Mouse (Mus musculus): Measurements from ENCODE around the gene Frs2.

The Frs2 gene

GRCm38 (mm10) chr10:117148361-117149003 is at the start of gene Frs2:
Gene Frs2 (minus strand): TSS chr10:117148534.
- DNase-seq (ENCODE audit: low read depth in 1 of 2, low spot score in 2 of 2) = peak; percentile 71 to 80

GRCm38 (mm10) chr10:117196696-117197095 is 48.4 kb upstream of the Frs2 start:
- no peak for DNase-seq (ENCODE audit: low read depth in 1 of 2, low spot score in 2 of 2)

DNA sequence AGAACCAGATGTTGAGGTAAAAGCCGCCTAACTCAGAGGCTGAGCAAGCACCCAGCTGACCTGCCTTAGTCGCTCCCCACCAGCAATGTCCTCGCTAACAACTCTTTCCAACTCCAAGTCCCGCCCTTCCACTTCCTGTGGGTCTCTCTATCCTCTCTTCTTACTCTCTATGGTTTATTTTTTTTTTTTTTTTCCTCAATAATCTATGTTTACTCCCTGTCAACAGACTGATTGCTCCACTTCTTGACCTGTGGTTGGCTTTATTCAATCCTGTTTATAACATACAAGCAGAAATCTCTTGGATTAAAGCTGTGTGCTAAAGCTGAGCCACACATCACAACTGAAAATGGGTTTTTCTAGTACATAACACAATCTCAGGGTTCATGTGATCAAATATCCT is 47.4 kb upstream of the Frs2 start:
- DNase-seq (ENCODE audit: low read depth in 1 of 2, low spot score in 2 of 2) = no peak

- no peak for DNase-seq (ENCODE audit: low read depth in 1 of 2, low spot score in 2 of 2)
These were observed 46.7 kb upstream of the Frs2 start for GRCm38 (mm10) chr10:117195005-117195404.

DNA sequence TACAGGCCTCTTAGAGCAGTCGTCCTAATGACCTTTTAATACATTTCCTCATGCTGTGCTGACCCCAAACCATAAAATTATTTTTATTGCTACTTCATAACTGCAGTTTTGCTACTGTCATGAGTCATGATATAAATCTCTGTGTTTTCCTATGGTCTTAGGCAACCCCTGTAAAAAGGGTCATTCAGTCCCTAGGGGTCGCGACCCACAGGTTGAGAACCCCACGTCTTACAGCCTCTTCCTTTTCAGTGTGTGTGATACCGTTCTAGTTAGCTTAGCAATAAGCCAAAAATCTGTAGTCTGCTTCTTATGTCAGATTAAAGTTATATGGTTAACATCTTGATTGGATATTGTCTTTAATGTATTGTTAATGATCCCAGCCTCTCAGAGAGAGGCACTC is 45.0 kb upstream of the Frs2 start:
- DNase-seq (ENCODE audit: low read depth in 1 of 2, low spot score in 2 of 2) = no peak

DNA sequence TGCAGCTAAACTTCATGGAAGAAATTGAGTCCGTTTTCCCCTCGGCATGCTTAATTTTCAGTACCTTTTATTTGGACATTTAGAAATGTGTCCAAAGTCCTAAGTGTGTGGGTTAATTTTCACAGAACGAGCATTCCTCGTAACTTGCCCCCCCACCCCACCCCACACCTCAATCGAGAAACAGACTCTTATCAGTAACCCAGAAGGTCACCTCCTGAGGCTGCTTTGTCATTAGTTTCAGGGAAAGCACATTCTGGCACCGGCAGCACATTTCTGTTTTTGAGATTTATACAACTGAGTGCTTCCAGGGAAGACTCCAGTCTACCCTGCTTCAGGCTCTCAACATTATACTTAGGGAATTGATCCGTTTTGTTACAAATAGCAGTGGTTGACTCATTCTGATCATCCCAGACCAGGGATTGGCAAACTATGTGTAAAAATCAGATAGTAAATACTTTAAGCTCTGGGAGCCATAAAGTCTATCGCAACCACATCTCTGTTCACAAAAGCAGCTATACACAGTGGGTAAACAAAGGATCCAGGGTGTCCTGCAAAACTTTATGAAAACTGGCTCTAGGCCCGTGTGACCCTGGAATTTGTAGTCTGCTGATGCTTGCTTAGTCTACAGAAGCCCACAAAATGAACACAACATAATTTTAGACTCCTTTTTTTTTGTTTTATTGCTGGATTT is 37.2 kb upstream of the Frs2 start:
- no peak for DNase-seq (ENCODE audit: low read depth in 1 of 2, low spot score in 2 of 2)

DNA sequence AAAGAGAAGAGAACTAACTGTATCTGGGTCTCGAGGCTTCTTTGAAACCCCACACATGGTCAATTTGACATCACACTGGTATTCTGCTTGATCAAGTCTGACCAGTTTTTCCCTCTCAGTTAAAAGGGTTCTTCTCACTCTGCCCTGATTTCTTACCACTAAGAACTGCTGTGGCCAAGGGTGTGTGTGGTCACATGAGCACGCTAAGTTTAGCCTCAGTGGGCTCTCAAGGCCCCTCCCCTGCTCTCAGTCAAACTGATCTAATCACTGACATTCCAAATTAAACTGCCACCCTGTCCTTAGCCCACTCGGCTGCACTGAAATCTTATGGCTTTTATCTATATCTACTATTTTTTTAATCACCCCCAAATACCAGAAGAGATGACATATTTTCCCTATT is 32.8 kb upstream of the Frs2 start:
- DNase-seq (ENCODE audit: low read depth in 1 of 2, low spot score in 2 of 2) = no peak

DNA sequence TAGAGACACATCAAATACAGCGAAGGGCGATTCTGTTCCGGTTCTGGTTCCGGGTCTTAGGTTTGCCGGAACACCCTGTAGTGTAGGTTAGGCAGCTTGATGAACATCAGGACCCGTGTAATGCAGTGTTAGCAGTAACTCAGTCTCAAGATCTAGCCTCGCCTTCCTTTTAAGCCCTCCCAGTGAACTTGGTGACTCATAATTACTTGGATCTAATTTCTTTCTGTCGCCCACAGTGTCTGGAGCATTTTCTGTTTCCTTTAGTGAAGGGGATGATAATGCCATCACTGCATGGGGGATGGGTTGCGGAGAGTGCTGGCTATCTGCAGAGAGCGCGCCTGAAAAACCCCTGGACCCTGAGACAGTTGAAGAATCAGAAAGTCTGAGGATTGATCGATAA is 26.3 kb upstream of the Frs2 start:
- no peak for DNase-seq (ENCODE audit: low read depth in 1 of 2, low spot score in 2 of 2)

DNA sequence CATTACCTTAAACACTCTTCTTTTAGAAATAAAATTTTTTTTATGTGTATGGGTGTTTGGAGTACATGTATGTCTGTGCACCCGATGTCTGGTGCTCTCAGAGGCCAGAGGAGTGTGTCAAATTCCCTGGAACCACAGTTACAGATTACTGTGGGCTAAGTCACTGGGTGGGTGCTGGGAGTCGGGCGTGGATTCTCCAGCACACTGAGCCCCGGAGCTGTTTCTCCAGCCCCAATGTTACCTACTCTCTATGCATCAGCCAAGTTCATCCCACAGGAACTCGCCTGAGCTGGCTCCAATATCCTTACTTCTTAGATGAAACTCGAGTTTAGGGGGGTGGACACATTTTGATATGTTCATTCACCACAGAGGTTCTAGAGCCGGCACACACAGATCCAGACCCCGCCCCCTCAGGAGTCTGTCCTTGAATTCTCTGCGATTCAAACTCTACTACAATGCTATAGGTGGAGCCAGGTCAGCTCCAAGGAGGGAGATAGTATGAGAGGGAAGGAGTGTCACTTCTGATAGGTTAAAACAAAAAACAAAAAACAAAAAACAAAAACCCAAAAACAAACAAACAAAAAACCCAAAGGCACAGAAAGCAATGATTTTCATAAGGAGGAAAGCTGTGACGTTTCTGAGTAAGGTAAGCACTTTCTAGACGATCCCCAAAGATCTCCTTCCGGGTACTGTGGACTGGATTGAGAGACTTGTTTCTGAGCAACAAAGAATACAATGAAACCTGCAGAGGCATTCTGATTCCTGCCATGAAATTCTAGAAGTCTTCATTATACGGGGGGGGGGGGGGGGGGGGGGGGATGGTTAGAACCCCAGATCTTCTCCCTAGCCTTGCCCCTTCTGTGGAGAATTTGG is 25.5 kb upstream of the Frs2 start:
- DNase-seq (ENCODE audit: low read depth in 1 of 2, low spot score in 2 of 2) = no peak

GRCm38 (mm10) chr10:117173111-117173510 is 24.8 kb upstream of the Frs2 start:
- DNase-seq (ENCODE audit: low read depth in 1 of 2, low spot score in 2 of 2) = no peak

GRCm38 (mm10) chr10:117172069-117172468 is 23.7 kb upstream of the Frs2 start:
- DNase-seq (ENCODE audit: low read depth in 1 of 2, low spot score in 2 of 2) = no peak

DNA sequence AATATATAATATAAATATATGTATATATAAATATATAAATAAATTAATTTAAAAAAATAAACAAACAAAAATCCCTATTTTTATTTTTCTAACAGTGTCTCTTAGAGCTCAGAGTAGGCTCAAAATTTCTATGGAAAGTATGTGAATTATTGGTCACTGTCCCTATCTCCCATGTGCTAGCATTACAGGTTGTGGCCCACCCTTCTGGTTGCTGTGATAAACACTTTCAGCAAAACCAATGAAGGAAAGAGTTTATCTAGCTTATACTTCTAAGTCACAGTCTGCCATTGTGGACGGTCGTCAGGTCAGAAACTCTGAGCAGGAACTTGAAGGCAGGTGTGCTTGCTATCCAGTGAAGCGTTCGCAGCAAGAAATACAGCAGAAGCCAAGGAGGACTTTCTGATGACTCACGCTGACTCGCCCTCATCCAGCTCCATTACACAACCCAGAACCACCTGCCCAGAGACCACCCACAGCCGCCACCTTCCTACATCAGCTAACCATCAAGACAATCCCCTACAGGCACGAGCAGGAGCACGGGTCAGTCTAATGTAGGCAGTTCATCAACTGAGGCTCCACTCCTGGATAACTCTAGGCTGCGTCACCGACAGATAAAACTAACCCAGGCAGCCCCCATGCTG is 18.6 kb upstream of the Frs2 start:
- DNase-seq (ENCODE audit: low read depth in 1 of 2, low spot score in 2 of 2) = no peak

GRCm38 (mm10) chr10:117162662-117163061 is 14.3 kb upstream of the Frs2 start:
- no peak for DNase-seq (ENCODE audit: low read depth in 1 of 2, low spot score in 2 of 2)

- DNase-seq (ENCODE audit: low read depth in 1 of 2, low spot score in 2 of 2) = no peak
These were observed 11.8 kb upstream of the Frs2 start for GRCm38 (mm10) chr10:117160099-117160498.

DNA sequence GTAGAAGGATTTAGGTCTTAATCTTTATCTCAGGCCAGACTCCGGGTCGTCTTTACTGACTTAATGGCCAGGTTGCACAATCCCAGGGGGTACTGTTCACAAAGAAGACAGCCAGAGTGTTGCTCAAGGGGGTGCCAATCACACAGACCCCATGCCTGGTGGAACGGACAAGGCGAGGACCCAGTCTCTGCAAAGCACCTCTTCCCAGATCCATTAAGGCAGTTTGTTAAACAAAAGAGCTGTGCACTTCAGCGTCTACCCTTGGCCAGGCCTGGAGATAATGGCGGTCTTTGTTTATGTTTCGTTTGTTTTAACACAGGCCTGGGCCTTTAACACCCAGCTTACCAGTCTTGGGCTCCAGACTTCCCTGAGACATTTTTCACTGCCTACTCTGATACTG is 3.9 kb upstream of the Frs2 start:
- DNase-seq (ENCODE audit: low read depth in 1 of 2, low spot score in 2 of 2) = no peak

- no peak for DNase-seq (ENCODE audit: low read depth in 1 of 2, low spot score in 2 of 2)
These were observed 3.3 kb upstream of the Frs2 start for GRCm38 (mm10) chr10:117151676-117152075.

DNA sequence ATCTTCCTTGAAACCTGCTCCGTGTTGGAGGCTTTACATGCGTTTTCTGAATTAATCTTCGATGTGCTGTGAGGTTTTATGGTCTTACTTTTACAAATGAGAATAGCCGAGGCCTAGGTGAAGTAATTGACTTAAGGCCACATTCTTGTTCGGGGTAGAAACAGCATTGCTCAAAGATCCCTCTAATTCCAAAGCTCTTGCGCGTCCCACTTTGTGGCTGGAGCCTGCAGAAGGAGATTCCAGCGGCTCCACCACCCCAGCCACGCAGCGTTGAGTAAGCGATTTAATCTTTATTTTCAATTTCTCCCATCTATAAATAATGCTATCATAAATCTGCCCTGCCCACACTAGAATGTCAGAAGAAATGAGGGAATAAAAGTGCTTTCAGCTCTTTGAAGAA is 2.9 kb upstream of the Frs2 start:
- DNase-seq (ENCODE audit: low read depth in 1 of 2, low spot score in 2 of 2) = no peak

GRCm38 (mm10) chr10:117150764-117151163 is 2.4 kb upstream of the Frs2 start:
- no peak for DNase-seq (ENCODE audit: low read depth in 1 of 2, low spot score in 2 of 2)

DNA sequence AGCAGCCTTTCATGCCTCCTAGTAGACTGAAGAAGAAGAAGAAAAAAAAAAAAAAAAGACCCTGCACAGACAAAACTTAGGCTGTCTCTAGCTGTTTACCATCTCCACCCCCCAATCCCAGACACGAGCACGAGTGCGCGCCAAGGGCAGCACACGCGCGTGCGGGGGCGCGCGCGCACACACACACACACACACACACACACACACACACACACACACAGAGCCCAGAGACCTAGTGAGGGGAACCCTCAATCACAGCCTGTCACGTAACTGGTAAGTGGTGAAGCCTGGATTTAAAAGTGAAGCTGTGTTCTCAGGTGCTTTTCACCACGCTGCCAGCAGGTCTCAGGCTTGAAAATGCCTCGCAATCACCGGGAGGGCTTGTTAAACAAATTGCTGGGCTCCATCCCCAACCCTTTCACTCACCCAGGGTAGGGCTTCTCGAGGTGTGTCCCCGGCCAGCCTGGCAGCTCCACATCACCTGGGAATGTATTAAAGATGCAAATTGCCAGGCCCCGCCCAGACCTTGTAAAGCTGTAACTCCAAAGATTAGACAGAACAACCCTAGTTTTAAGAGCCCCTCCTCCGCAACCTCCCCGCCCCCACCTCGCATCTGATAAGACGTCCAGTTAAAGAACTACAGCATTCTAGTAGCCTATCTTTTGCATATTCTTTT is 1.7 kb upstream of the Frs2 start:
- no peak for DNase-seq (ENCODE audit: low read depth in 1 of 2, low spot score in 2 of 2)

DNA sequence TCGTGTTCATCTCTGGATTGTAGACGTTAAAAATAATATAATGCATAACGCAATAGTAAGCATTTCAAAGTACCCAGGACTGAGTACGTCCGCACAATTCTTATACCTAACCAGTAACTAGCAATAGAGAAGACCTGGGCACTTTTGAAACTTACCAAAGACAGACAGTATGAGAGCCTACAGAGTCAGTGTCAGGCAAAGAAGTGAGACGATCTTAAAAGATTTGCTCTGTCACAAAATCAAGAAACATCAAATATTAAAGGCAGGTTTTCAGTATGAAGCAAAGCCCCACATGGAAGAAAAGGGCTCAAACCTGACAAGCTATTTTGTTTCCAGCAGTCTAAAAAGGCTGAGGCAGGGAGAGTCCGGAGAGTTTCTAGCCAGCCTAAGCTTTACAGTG is 907 bp upstream of the Frs2 start:
- DNase-seq (ENCODE audit: low read depth in 1 of 2, low spot score in 2 of 2) = no peak
